Mouse (Mus musculus) T-helper 1 cell (primary cell): ENCODE results near the gene Vmn1r6.
"Not testable (repeated sequence)": the region's sequence is repeated elsewhere in the genome, so short reads cannot be mapped to it uniquely, and the experiment has no call there.

Source experiments
- in situ Hi-C: fragments of 300-600 bp; cut with MboI, MseI; formaldehyde crosslinking; loops from one replicate; pipeline ENCODE4 v1.15.1; 2025; ENCODE audit warnings: high pct_unique_total_duplicates

The Vmn1r6 gene

GRCm38 (mm10) chr6:56996943-56997342 is at the start of gene Vmn1r6:
TSS of gene Vmn1r6 (plus strand) at chr6:56997243.
- in situ Hi-C loops, result no loop called here

- in situ Hi-C loops, result no loop called here
Measured at GRCm38 (mm10) chr6:56956436-56956835, 40.6 kb upstream of the Vmn1r6 start.

GRCm38 (mm10) chr6:56969973-56970372 is 27.1 kb upstream of the Vmn1r6 start, which contains the start of gene Vmn1r5:
TSS of gene Vmn1r5 (plus strand) at chr6:56970273.
- in situ Hi-C loops, result no loop called here

GRCm38 (mm10) chr6:57025224-57025623 is 28.2 kb downstream of the Vmn1r6 start, which contains the start of gene Vmn1r7:
TSS of gene Vmn1r7 (minus strand) at chr6:57025324.
- in situ Hi-C loops, result not testable (repeated sequence)

GRCm38 (mm10) chr6:57031984-57032383 is 34.9 kb downstream of the Vmn1r6 start, which contains the start of gene Vmn1r8:
TSS of gene Vmn1r8 (plus strand) at chr6:57032284.
- in situ Hi-C loops, result no loop called here

- in situ Hi-C loops, result no loop called here
Measured at GRCm38 (mm10) chr6:57034674-57035073, 37.6 kb downstream of the Vmn1r6 start.
